20 mouse cellular contexts compared by ENCODE assay signal in the genomic region with DNA sequence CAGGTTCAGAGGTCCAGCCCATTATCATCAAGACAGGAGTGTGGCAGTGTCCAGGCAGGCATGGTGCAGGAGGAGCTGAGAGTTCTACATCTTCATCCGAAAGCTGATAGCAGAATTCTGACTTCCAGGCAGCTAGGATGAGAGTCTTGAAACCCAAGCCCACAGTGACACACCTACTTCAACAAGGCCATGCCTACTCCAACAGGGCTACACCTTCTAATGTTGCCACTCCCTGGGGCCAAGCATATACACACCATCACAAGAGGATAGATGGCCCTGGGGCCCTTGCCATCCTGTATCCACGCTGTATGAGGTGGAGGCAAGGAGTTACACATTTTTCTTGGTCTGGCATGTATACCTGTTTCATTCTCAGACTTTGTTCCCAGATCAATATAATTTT.
DNase-seq lines count a peak whose midpoint lies in the region; ATAC-seq lines count a peak whose summit lies in the region.
"Had no signal": no experiment of that assay in that cellular context is flagged by ENCODE, and none has a peak within 500 bp of the region (broad histone marks: within the 10 kb centered on the region; RNA-seq: fewer than 3 reads in every experiment).

No protein-coding gene starts in this region.

- no peaks in the 10 kb centered on the region for H3K36me3 ChIP-seq in forebrain, embryonic 11.5 days (ENCODE audit: control insufficient read depth, insufficient read depth, low read length)
- no peaks in the 10 kb centered on the region for H3K36me3 ChIP-seq in forebrain, embryonic 13.5 days (ENCODE audit: poor library complexity, severe bottlenecking)
- H3K36me3 ChIP-seq in neural tube, embryonic 15.5 days: no peaks in the 10 kb centered on the region
- H3K36me3 ChIP-seq in liver, embryonic 11.5 days (ENCODE audit: control insufficient read depth, insufficient read depth, low read length): no peaks in the 10 kb centered on the region
- H3K36me3 ChIP-seq: forebrain, embryonic 15.5 days had no signal

- DNase-seq in forebrain, embryonic 11.5 days (ENCODE audit: low spot score): peak; percentile 47
- peak; percentile 10 for DNase-seq in neural tube, embryonic 10.5 days (ENCODE audit: extremely low spot score, low spot score)
- DNase-seq in liver, embryonic 11.5 days (ENCODE audit: low spot score): no peak
- peak; percentile 44 to 45 for DNase-seq in spleen, postnatal 10 days (ENCODE audit: low spot score in 2 of 2)
- no peak for DNase-seq in retina, postnatal 1 day
- DNase-seq: adrenal gland, postnatal 25 days; cerebellum, adult 2 months; cerebellum, postnatal 36 days; gastrocnemius, postnatal 14 days; kidney, adult 2 months; kidney, postnatal 10 days; lung, postnatal 10 days had no signal

- WGBS in forebrain, embryonic 11.5 days: 92% methylated on average over 2 of the region's 2 CpGs
- WGBS in forebrain, embryonic 13.5 days: 98% methylated on average over 2 of the region's 2 CpGs
- WGBS in neural tube, embryonic 15.5 days: 93% methylated on average over 2 of the region's 2 CpGs
- 80% methylated on average over 2 of the region's 2 CpGs for WGBS in liver, embryonic 11.5 days

- no peak overlapping the region for H3K9ac ChIP-seq in forebrain, embryonic 11.5 days (ENCODE audit: low read length)
- H3K9ac ChIP-seq in forebrain, embryonic 13.5 days: no peak overlapping the region
- no peak overlapping the region for H3K9ac ChIP-seq in neural tube, embryonic 15.5 days (replicated peaks)
- H3K9ac ChIP-seq in liver, embryonic 11.5 days (ENCODE audit: low read depth, low read length): no peak overlapping the region
- H3K9ac ChIP-seq: forebrain, embryonic 15.5 days; hindbrain, embryonic 14.5 days had no signal

- no peak for ATAC-seq in forebrain, embryonic 11.5 days (replicated peaks; ENCODE audit: low FRiP score)
- ATAC-seq in forebrain, embryonic 13.5 days: no peak
- no peak for ATAC-seq in neural tube, embryonic 15.5 days (ENCODE audit: low FRiP score)
- peak; percentile 73 for ATAC-seq in liver, embryonic 11.5 days (replicated peaks; ENCODE audit: low FRiP score)
- ATAC-seq in megakaryocyte, adult 5-6 weeks (ENCODE audit: poor library complexity, severe bottlenecking): no peak
- ATAC-seq: CD4-positive, CD25-positive, alpha-beta regulatory T cell, adult 4 months; forebrain, embryonic 15.5 days; midbrain, embryonic 16.5 days had no signal

- H3K4me2 ChIP-seq in forebrain, embryonic 11.5 days (ENCODE audit: low read depth, low read length, severe bottlenecking): no peak overlapping the region
- no peak overlapping the region for H3K4me2 ChIP-seq in forebrain, embryonic 13.5 days
- H3K4me2 ChIP-seq in neural tube, embryonic 15.5 days: no peak overlapping the region
- H3K4me2 ChIP-seq in liver, embryonic 11.5 days: peak overlapping the region; percentile 62
- H3K4me2 ChIP-seq: forebrain, embryonic 15.5 days; hindbrain, embryonic 14.5 days had no signal

- no peak overlapping the region for H3K4me3 ChIP-seq in forebrain, embryonic 11.5 days (ENCODE audit: low read depth, low read length)
- H3K4me3 ChIP-seq in forebrain, embryonic 13.5 days: no peak overlapping the region
- no peak overlapping the region for H3K4me3 ChIP-seq in neural tube, embryonic 15.5 days (replicated peaks)
- no peak overlapping the region for H3K4me3 ChIP-seq in liver, embryonic 11.5 days (ENCODE audit: low read depth, low read length)
- H3K4me3 ChIP-seq: forebrain, embryonic 15.5 days; megakaryocyte, embryonic 14.5 days had no signal

- no peaks in the 10 kb centered on the region for H3K4me1 ChIP-seq in forebrain, embryonic 11.5 days (replicated peaks; ENCODE audit: control insufficient read depth, insufficient read depth, low read length)
- H3K4me1 ChIP-seq in forebrain, embryonic 13.5 days: 0 out of 2 replicates have a peak, but pooled peaks cover 5% of the 10 kb centered on the region
- no peaks in the 10 kb centered on the region for H3K4me1 ChIP-seq in neural tube, embryonic 15.5 days
- peaks cover 26% of the 10 kb centered on the region for H3K4me1 ChIP-seq in liver, embryonic 11.5 days (replicated peaks; ENCODE audit: control insufficient read depth, insufficient read depth, low read length)

- H3K27ac ChIP-seq in forebrain, embryonic 11.5 days (ENCODE audit: low read depth, low read length): no peak overlapping the region
- no peak overlapping the region for H3K27ac ChIP-seq in forebrain, embryonic 13.5 days
- H3K27ac ChIP-seq in neural tube, embryonic 15.5 days (replicated peaks): no peak overlapping the region
- H3K27ac ChIP-seq in liver, embryonic 11.5 days (ENCODE audit: low read depth, low read length): peak overlapping the region; percentile 90
- H3K27ac ChIP-seq: forebrain, embryonic 15.5 days; hindbrain, embryonic 14.5 days had no signal

- no peaks in the 10 kb centered on the region for H3K9me3 ChIP-seq in forebrain, embryonic 11.5 days (ENCODE audit: control insufficient read depth, low read length)
- no peaks in the 10 kb centered on the region for H3K9me3 ChIP-seq in forebrain, embryonic 13.5 days (replicated peaks)
- H3K9me3 ChIP-seq in neural tube, embryonic 15.5 days (replicated peaks): no peaks in the 10 kb centered on the region
- H3K9me3 ChIP-seq in liver, embryonic 11.5 days (ENCODE audit: control insufficient read depth, low read length): no peaks in the 10 kb centered on the region
- H3K9me3 ChIP-seq: forebrain, embryonic 15.5 days; megakaryocyte, embryonic 14.5 days had no signal

- H3K27me3 ChIP-seq in forebrain, embryonic 11.5 days (ENCODE audit: control insufficient read depth, insufficient read depth, low read length): no peaks in the 10 kb centered on the region
- peaks cover 2% of the 10 kb centered on the region; the same call in 1 of the 2 replicates for H3K27me3 ChIP-seq in forebrain, embryonic 13.5 days
- 0 out of 2 replicates have a peak, but pooled peaks cover 3% of the 10 kb centered on the region for H3K27me3 ChIP-seq in neural tube, embryonic 15.5 days (replicated peaks)
- H3K27me3 ChIP-seq in liver, embryonic 11.5 days (replicated peaks; ENCODE audit: control insufficient read depth, insufficient read depth, low read length): 0 out of 2 replicates have a peak, but pooled peaks cover 3% of the 10 kb centered on the region
- H3K27me3 ChIP-seq: forebrain, embryonic 15.5 days had no signal

Comparison
In these comparisons a context has a peak if more than half of its experiments do, and no peak if none do; other contexts are left out.
1. DNase-seq: peak in forebrain, embryonic 11.5 days (single experiment), neural tube, embryonic 10.5 days (single experiment) and spleen, postnatal 10 days (2 of 2); none in liver, embryonic 11.5 days (single experiment) and retina, postnatal 1 day (single experiment).